Mouse (Mus musculus): Measurements from ENCODE around the gene Gm14147. TPM values are rescaled to one million over a fixed set of nuclear protein-coding genes. Genes with fewer than 3 reads are reported as not detected.
"Not testable (repeated sequence)": the region's sequence is repeated elsewhere in the genome, so short reads cannot be mapped to it uniquely, and the experiment has no call there.

The Gm14147 gene
- total RNA-seq (2021) = not detected

GRCm38 (mm10) chr2:151097945-151098344 is at the start of gene Gm14147:
TSS of gene Gm14147 (plus strand) at chr2:151098245.
- not testable (repeated sequence) for DNase-seq

GRCm38 (mm10) chr2:151056637-151057036 is 41.4 kb upstream of the Gm14147 start:
- DNase-seq = no peak

GRCm38 (mm10) chr2:151092250-151092649 is 5.8 kb upstream of the Gm14147 start, which contains the start of gene Gm14151:
TSS of gene Gm14151 (minus strand) at chr2:151092350.
- not testable (repeated sequence) for DNase-seq

Other genes starting within 250 kb of the Gm14147 start
- 10 to 100 TPM; 30.0 to 30.7 TPM for gene Abhd12, start 193.5 kb upstream of the Gm14147 start, total RNA-seq (2021)
- 10 to 100 TPM; 16.8 to 18.9 TPM for gene Gins1, start 192.8 kb upstream of the Gm14147 start, total RNA-seq (2021)
- gene Ninl, start 58.9 kb upstream of the Gm14147 start, total RNA-seq (2021) = 1 to 10 TPM; 1.7 to 2.5 TPM
- 1 to 10 TPM; 6.6 to 7.9 TPM for gene Nanp, start 58.8 kb upstream of the Gm14147 start, total RNA-seq (2021)
- not detected for gene Gm14151, start 5.9 kb upstream of the Gm14147 start, total RNA-seq (2021)

All from heart, postnatal 4 days (tissue).